Mouse (Mus musculus): ENCODE measurements around the gene Il27ra.
"Not testable (repeated sequence)": the region's sequence is repeated elsewhere in the genome, so short reads cannot be mapped to it uniquely, and the experiment has no call there.

Il27ra gene

GRCm38 (mm10) chr8:84019738-84020137 is 22.7 kb downstream of the Il27ra start:
- DNase-seq (ENCODE audit: low spot score in 2 of 2) = no peak

- DNase-seq (ENCODE audit: low spot score in 2 of 2) = no peak
Measured at GRCm38 (mm10) chr8:84015833-84016232, 26.6 kb downstream of the Il27ra start.

- no peak for DNase-seq (ENCODE audit: low spot score in 2 of 2)
Measured at GRCm38 (mm10) chr8:84012499-84013165, 29.8 kb downstream of the Il27ra start.

GRCm38 (mm10) chr8:84011705-84012498 is 30.5 kb downstream of the Il27ra start, which contains the start of gene 2210011C24Rik:
2210011C24Rik (minus strand) TSS chr8:84012171.
- no peak for DNase-seq (ENCODE audit: low spot score in 2 of 2)

GRCm38 (mm10) chr8:84010625-84011611 is 31.5 kb downstream of the Il27ra start:
- peak; percentile 20 to 71 for DNase-seq (ENCODE audit: low spot score in 2 of 2)

- DNase-seq (ENCODE audit: low spot score in 2 of 2) = peak; percentile 57 to 84
Measured at GRCm38 (mm10) chr8:84009876-84010275, 32.5 kb downstream of the Il27ra start.

- no peak for DNase-seq (ENCODE audit: low spot score in 2 of 2)
Measured at GRCm38 (mm10) chr8:84008362-84008761, 34.0 kb downstream of the Il27ra start.

GRCm38 (mm10) chr8:84005502-84005901 is 36.9 kb downstream of the Il27ra start:
- not testable (repeated sequence) for DNase-seq (ENCODE audit: low spot score in 2 of 2)

- DNase-seq (ENCODE audit: low spot score in 2 of 2) = peak; percentile 93
Measured at GRCm38 (mm10) chr8:84004533-84005201, 37.7 kb downstream of the Il27ra start.

GRCm38 (mm10) chr8:84003612-84004246 is 38.7 kb downstream of the Il27ra start:
- no peak for DNase-seq (ENCODE audit: low spot score in 2 of 2)

GRCm38 (mm10) chr8:84002957-84003611 is 39.3 kb downstream of the Il27ra start:
- no peak for DNase-seq (ENCODE audit: low spot score in 2 of 2)

GRCm38 (mm10) chr8:84001281-84002000 is 40.9 kb downstream of the Il27ra start, which contains the start of gene 1700067K01Rik:
1700067K01Rik (plus strand) TSS chr8:84001502.
- DNase-seq (ENCODE audit: low spot score in 2 of 2) = no peak

- DNase-seq (ENCODE audit: low spot score in 2 of 2) = no peak
Measured at GRCm38 (mm10) chr8:83999825-84000224, 42.6 kb downstream of the Il27ra start.

GRCm38 (mm10) chr8:83999057-83999705 is 43.2 kb downstream of the Il27ra start:
- DNase-seq (ENCODE audit: low spot score in 2 of 2) = no peak

GRCm38 (mm10) chr8:83998231-83999056 is 43.9 kb downstream of the Il27ra start:
- peak; percentile 60 to 75 for DNase-seq (ENCODE audit: low spot score in 2 of 2)

- DNase-seq (ENCODE audit: low spot score in 2 of 2) = peak in 1 of 2 experiments; percentile 57
Measured at GRCm38 (mm10) chr8:83997511-83998141, 44.8 kb downstream of the Il27ra start, which contains the start of gene Samd1. Samd1 (plus strand) TSS chr8:83997672.
